Mouse (Mus musculus) gonadal fat pad, adult 2 months (tissue): ENCODE results near the gene Fbxw8. TPM values are rescaled to one million over a fixed set of nuclear protein-coding genes. Genes with fewer than 3 reads are reported as not detected.

Experiments
- DNase-seq: peaks from one replicate; pipeline ENCODE4 v3.0.0-alpha.2; 2012; ENCODE audit warnings: low read depth
- polyA plus RNA-seq: library from polyadenylated mRNA; depleted of rRNA; stranded (reverse); fragments of >200 nt; gene quantifications from 2 replicates; pipeline ENCODE4 v1.2.3, GENCODE M21; 2012

Gene Fbxw8
- polyA plus RNA-seq, 1 experiment = 80.7 TPM

- DNase-seq = no peak
Observed at GRCm38 (mm10) chr5:118155565-118155947, 292 bp upstream of the Fbxw8 start.

- no peak for DNase-seq
Observed at GRCm38 (mm10) chr5:118149711-118150110, 5.6 kb downstream of the Fbxw8 start.

- no peak for DNase-seq
Observed at GRCm38 (mm10) chr5:118147264-118147663, 8.0 kb downstream of the Fbxw8 start.

GRCm38 (mm10) chr5:118145999-118146679, 9.1 kb downstream of the Fbxw8 start:
- DNase-seq = no peak

GRCm38 (mm10) chr5:118145458-118145857, 9.8 kb downstream of the Fbxw8 start:
- no peak for DNase-seq

GRCm38 (mm10) chr5:118144770-118145169, 10.5 kb downstream of the Fbxw8 start:
- DNase-seq = no peak

- no peak for DNase-seq
Observed at GRCm38 (mm10) chr5:118144327-118144726, 10.9 kb downstream of the Fbxw8 start.

- no peak for DNase-seq
Observed at GRCm38 (mm10) chr5:118143211-118144026, 11.8 kb downstream of the Fbxw8 start.

GRCm38 (mm10) chr5:118142471-118142870, 12.8 kb downstream of the Fbxw8 start:
- DNase-seq = no peak

- no peak for DNase-seq
Observed at GRCm38 (mm10) chr5:118139630-118140029, 15.6 kb downstream of the Fbxw8 start.

GRCm38 (mm10) chr5:118136391-118136790, 18.9 kb downstream of the Fbxw8 start:
- DNase-seq = no peak

- no peak for DNase-seq
Observed at GRCm38 (mm10) chr5:118128651-118129050, 26.6 kb downstream of the Fbxw8 start.

GRCm38 (mm10) chr5:118128208-118128607, 27.1 kb downstream of the Fbxw8 start:
- DNase-seq = no peak

- no peak for DNase-seq
Observed at GRCm38 (mm10) chr5:118126671-118127070, 28.6 kb downstream of the Fbxw8 start.

- no peak for DNase-seq
Observed at GRCm38 (mm10) chr5:118123096-118123495, 32.2 kb downstream of the Fbxw8 start.

GRCm38 (mm10) chr5:118121928-118122327, 33.3 kb downstream of the Fbxw8 start:
- no peak for DNase-seq

GRCm38 (mm10) chr5:118120670-118121069, 34.6 kb downstream of the Fbxw8 start:
- no peak for DNase-seq

GRCm38 (mm10) chr5:118118922-118119321, 36.3 kb downstream of the Fbxw8 start:
- DNase-seq = no peak

GRCm38 (mm10) chr5:118118351-118118750, 36.9 kb downstream of the Fbxw8 start:
- DNase-seq = no peak

- no peak for DNase-seq
Observed at GRCm38 (mm10) chr5:118113617-118114016, 41.6 kb downstream of the Fbxw8 start.

- DNase-seq = no peak
Observed at GRCm38 (mm10) chr5:118113043-118113442, 42.2 kb downstream of the Fbxw8 start.

GRCm38 (mm10) chr5:118108794-118109440, 46.3 kb downstream of the Fbxw8 start:
- no peak for DNase-seq
